Mouse (Mus musculus) MEL (cell line): ENCODE data around the gene Krt78. TPM values are rescaled to one million over a fixed set of nuclear protein-coding genes. Genes with fewer than 3 reads are reported as not detected.

Source experiments
- DNase-seq: peaks from one replicate; pipeline ENCODE4 v3.0.0; 2011; ENCODE audit warnings: low read depth, low spot score
- H3K27ac ChIP-seq: 2 replicates; pipeline ENCODE4 v1.5.1; 2012; ENCODE audit warnings: low read depth, mild to moderate bottlenecking, control low read depth, low read length, moderate library complexity; ENCODE audit not compliant: control insufficient read depth
- H3K27me3 ChIP-seq, 2 experiments: fragments of 150-350 bp in 1 of 2; sonication (generic) in 1 of 2; 2 replicates each; pipeline ENCODE4 v1.6.1; 2012; ENCODE audit warnings: low read length in 2 of 2, mild to moderate bottlenecking in 2 of 2, improper control_type of control experiment in 1 of 2, moderate library complexity in 1 of 2; ENCODE audit not compliant: insufficient read depth in 2 of 2, control insufficient read depth in 1 of 2
- H3K36me3 ChIP-seq, 2 experiments: 2 replicates each; pipeline ENCODE4 v1.6.1; 2012 to 2014; ENCODE audit warnings: low read length in 2 of 2, improper control_type of control experiment in 1 of 2, inconsistent platforms in 1 of 2, mild to moderate bottlenecking in 1 of 2; ENCODE audit not compliant: insufficient read depth in 2 of 2, control insufficient read depth in 1 of 2
- H3K4me1 ChIP-seq, 2 experiments: fragments of 150-350 bp in 1 of 2; sonication (generic) in 1 of 2; 2 replicates each; pipeline ENCODE4 v1.6.1; 2012; ENCODE audit warnings: low read length in 2 of 2, improper control_type of control experiment in 1 of 2, mild to moderate bottlenecking in 1 of 2; ENCODE audit not compliant: insufficient read depth in 2 of 2, control insufficient read depth in 1 of 2
- H3K4me3 ChIP-seq, 2 experiments: fragments of 150-350 bp in 1 of 2; sonication (generic) in 1 of 2; 2 replicates each; pipeline ENCODE4 v1.5.1; 2012; ENCODE audit warnings: low read depth in 2 of 2, low read length in 2 of 2, mild to moderate bottlenecking in 2 of 2, moderate library complexity in 2 of 2, control low read depth in 1 of 2, improper control_type of control experiment in 1 of 2; ENCODE audit not compliant: control insufficient read depth in 1 of 2, insufficient read depth in 1 of 2
- H3K79me2 ChIP-seq: 2 replicates; pipeline ENCODE4 v1.6.1; 2012; ENCODE audit warnings: mild to moderate bottlenecking, low read length, moderate library complexity; ENCODE audit not compliant: control insufficient read depth, poor library complexity, insufficient read depth
- H3K9ac ChIP-seq: 2 replicates; pipeline ENCODE4 v1.6.1; 2012; ENCODE audit warnings: low read depth, mild to moderate bottlenecking, control low read depth, low read length, moderate library complexity; ENCODE audit not compliant: control insufficient read depth, poor library complexity, severe bottlenecking
- H3K9me3 ChIP-seq: fragments of 150-350 bp; sonication (generic); replicated peaks from 2 replicates; pipeline ENCODE4 v1.6.1; 2012; ENCODE audit warnings: mild to moderate bottlenecking, low read length, improper control_type of control experiment, moderate library complexity; ENCODE audit not compliant: insufficient read depth
- CHD1 ChIP-seq: IDR thresholded peaks from 2 replicates; pipeline ENCODE4 v1.6.1; 2012; ENCODE audit warnings: low read depth, mild to moderate bottlenecking, inconsistent platforms, low read length, improper control_type of control experiment
- CHD2 ChIP-seq: IDR thresholded peaks from 2 replicates; pipeline ENCODE4 v1.6.1; 2011; ENCODE audit warnings: low read length, improper control_type of control experiment
- E2F4 ChIP-seq: IDR thresholded peaks from 2 replicates; pipeline ENCODE4 v1.6.1; 2011; ENCODE audit warnings: low read depth, low read length, improper control_type of control experiment, borderline replicate concordance
- ELF1 ChIP-seq: IDR thresholded peaks from 2 replicates; pipeline ENCODE4 v1.6.1; 2014; ENCODE audit warnings: low read depth, mild to moderate bottlenecking, inconsistent platforms, low read length, improper control_type of control experiment, moderate library complexity
- EP300 ChIP-seq, 2 experiments: IDR thresholded peaks; 2 replicates each; pipeline ENCODE4 v1.6.1; 2011; ENCODE audit warnings: improper control_type of control experiment in 2 of 2, low read length in 2 of 2, low read depth in 1 of 2, mild to moderate bottlenecking in 1 of 2
- GABPA ChIP-seq: IDR thresholded peaks from 2 replicates; pipeline ENCODE4 v1.6.1; 2012; ENCODE audit warnings: low read depth, mild to moderate bottlenecking, inconsistent platforms, low read length, improper control_type of control experiment, moderate library complexity
- HCFC1 ChIP-seq: IDR thresholded peaks from 2 replicates; pipeline ENCODE4 v1.6.1; 2012; ENCODE audit warnings: low read depth, mild to moderate bottlenecking, inconsistent platforms, low read length, improper control_type of control experiment, moderate library complexity
- KAT2A ChIP-seq: conservative IDR thresholded peaks from 2 replicates; pipeline ENCODE4 v1.6.1; 2012; ENCODE audit warnings: low read depth, low read length, improper control_type of control experiment, inconsistent platforms
- MAX ChIP-seq: IDR thresholded peaks from 2 replicates; pipeline ENCODE4 v1.6.1; 2011; ENCODE audit warnings: low read length, improper control_type of control experiment
- MAZ ChIP-seq: IDR thresholded peaks from 2 replicates; pipeline ENCODE4 v1.6.1; 2012; ENCODE audit warnings: low read depth, mild to moderate bottlenecking, inconsistent platforms, low read length, improper control_type of control experiment
- MEF2A ChIP-seq: IDR thresholded peaks from 2 replicates; pipeline ENCODE4 v1.6.1; 2014; ENCODE audit warnings: low read depth, mild to moderate bottlenecking, inconsistent platforms, low read length, improper control_type of control experiment; ENCODE audit not compliant: poor library complexity, insufficient replicate concordance, severe bottlenecking; ENCODE audit errors: extremely low read depth
- MYB ChIP-seq: IDR thresholded peaks from 2 replicates; pipeline ENCODE4 v1.6.1; 2011; ENCODE audit warnings: mild to moderate bottlenecking, low read depth, low read length, improper control_type of control experiment
- MYC ChIP-seq: IDR thresholded peaks from 2 replicates; pipeline ENCODE4 v1.6.1; 2011; ENCODE audit warnings: low read depth, mild to moderate bottlenecking, low read length, improper control_type of control experiment, moderate library complexity
- NELFE ChIP-seq: IDR thresholded peaks from 2 replicates; pipeline ENCODE4 v1.6.1; 2011; ENCODE audit warnings: low read depth, low read length, improper control_type of control experiment
- NRF1 ChIP-seq: IDR thresholded peaks from 2 replicates; pipeline ENCODE4 v1.6.1; 2014; ENCODE audit warnings: low read depth, mild to moderate bottlenecking, inconsistent platforms, low read length, improper control_type of control experiment, moderate library complexity; ENCODE audit not compliant: poor library complexity, insufficient read depth, severe bottlenecking
- POLR2A ChIP-seq, 2 experiments: IDR thresholded peaks; 2 replicates each; pipeline ENCODE4 v1.6.1; 2011 to 2012; ENCODE audit warnings: low read length in 2 of 2, mild to moderate bottlenecking in 2 of 2, control low read depth in 1 of 2, improper control_type of control experiment in 1 of 2, low read depth in 1 of 2, moderate library complexity in 1 of 2; ENCODE audit not compliant: control insufficient read depth in 1 of 2, insufficient read depth in 1 of 2, poor library complexity in 1 of 2
- POLR2AphosphoS5 ChIP-seq: IDR thresholded peaks from 2 replicates; pipeline ENCODE4 v1.6.1; 2012; ENCODE audit warnings: low read depth, borderline replicate concordance, mild to moderate bottlenecking, inconsistent platforms, low read length, moderate library complexity, mixed read lengths
- SIN3A ChIP-seq: IDR thresholded peaks from 2 replicates; pipeline ENCODE4 v1.6.1; 2012; ENCODE audit warnings: low read length, improper control_type of control experiment, inconsistent platforms
- SMC3 ChIP-seq: IDR thresholded peaks from 2 replicates; pipeline ENCODE4 v1.6.1; 2011; ENCODE audit warnings: low read depth, low read length, improper control_type of control experiment
- TAL1 ChIP-seq: IDR thresholded peaks from 2 replicates; pipeline ENCODE4 v1.6.1; 2012; ENCODE audit warnings: mild to moderate bottlenecking, inconsistent platforms, low read length, moderate library complexity, mixed read lengths
- TBP ChIP-seq: IDR thresholded peaks from 2 replicates; pipeline ENCODE4 v1.8.0; 2011; ENCODE audit warnings: low read depth, low read length, improper control_type of control experiment
- TCF12 ChIP-seq: IDR thresholded peaks from 2 replicates; pipeline ENCODE4 v1.6.1; 2014; ENCODE audit warnings: low read depth, mild to moderate bottlenecking, inconsistent platforms, low read length, improper control_type of control experiment, moderate library complexity
- USF2 ChIP-seq, 2 experiments: IDR thresholded peaks; 2 replicates each; pipeline ENCODE4 v1.6.1; 2011 to 2012; ENCODE audit warnings: improper control_type of control experiment in 2 of 2, low read length in 2 of 2, borderline replicate concordance in 1 of 2, inconsistent platforms in 1 of 2, low read depth in 1 of 2, mild to moderate bottlenecking in 1 of 2; ENCODE audit not compliant: insufficient read depth in 1 of 2
- ZC3H11A ChIP-seq: IDR thresholded peaks from 2 replicates; pipeline ENCODE4 v1.6.1; 2012; ENCODE audit warnings: low read depth, mild to moderate bottlenecking, inconsistent platforms, low read length, improper control_type of control experiment
- ZKSCAN1 ChIP-seq: IDR thresholded peaks from 2 replicates; pipeline ENCODE4 v1.6.1; 2012; ENCODE audit warnings: low read depth, mild to moderate bottlenecking, inconsistent platforms, low read length, improper control_type of control experiment, moderate library complexity
- ZMIZ1 ChIP-seq: IDR thresholded peaks from 2 replicates; pipeline ENCODE4 v1.6.1; 2012; ENCODE audit warnings: low read depth, mild to moderate bottlenecking, inconsistent platforms, low read length, improper control_type of control experiment, moderate library complexity
- ZNF384 ChIP-seq: IDR thresholded peaks from 2 replicates; pipeline ENCODE4 v1.6.1; 2012; ENCODE audit warnings: low read depth, mild to moderate bottlenecking, inconsistent platforms, low read length, improper control_type of control experiment
- polyA plus RNA-seq, 2 experiments: library from polyadenylated mRNA; stranded (reverse) in 1 of 2; unstranded in 1 of 2; fragments of >175 nt in 1 of 2; fragments of >200 nt in 1 of 2; gene quantifications; 2 replicates each; pipeline versions ENCODE4 v1.2.1 to v1.2.4; 2012; ENCODE audit warnings: low replicate concordance in 2 of 2, low read depth in 1 of 2; ENCODE audit not compliant: insufficient read length in 2 of 2, insufficient read depth in 1 of 2, missing spikeins in 1 of 2
- total RNA-seq: library from RNA; depleted of rRNA; stranded (reverse); fragments of 300-350 nt; gene quantifications from 2 replicates; pipeline ENCODE4 v1.2.3, GENCODE M21; 2012

Gene Krt78
- total and polyA plus RNA-seq, 3 experiments, result 0.08 to 0.17 TPM; not detected in 1

- TF ChIP-seq E2F4 (no peak), SMC3 (no peak), ZC3H11A (no peak), NELFE (peak; percentile 57), MAZ (peak; percentile 96), TBP (0 out of 2 replicates have a peak, but pooled peaks have one; percentile 5), MEF2A (no peak), MYB (peak; percentile 63)
- TF ChIP-seq, all 39 proteins: peak for 17
These were observed 23.1 kb upstream of the Krt78 start (continued) for GRCm38 (mm10) chr15:101977043-101977726.

GRCm38 (mm10) chr15:101976641-101977040 lies 22.6 kb upstream of the Krt78 start:
- Histone ChIP-seq H3K79me2 (no peaks in the 10 kb centered on the region; the same call in 1 of the 2 replicates), H3K4me3 (peak overlapping the region; percentile 60 to 78), H3K9ac (peak overlapping the region; percentile 83), H3K9me3 (no peaks in the 10 kb centered on the region), H3K27me3 (no peaks in the 10 kb centered on the region), H3K27ac (peak overlapping the region; percentile 66), H3K36me3 (peaks cover 0 to 37% of the 10 kb centered on the region in 2 experiments; a peak in 2 of 4 replicates), H3K4me1 (peaks cover 17 to 42% of the 10 kb centered on the region in 2 experiments)
- TF ChIP-seq SIN3A, result 0 out of 2 replicates have a peak, but pooled peaks have one; percentile 12
- no peak for TF ChIP-seq ZMIZ1
- TF ChIP-seq MAX, result 0 out of 2 replicates have a peak, but pooled peaks have one; percentile 34
- TF ChIP-seq TCF12, result 0 out of 2 replicates have a peak, but pooled peaks have one; percentile 23
- peak in 1 of 2 experiments; percentile 6; a peak in 1 of 4 replicates for TF ChIP-seq EP300 (IDR thresholded peaks at IDR 0.05; ENCODE audit: low read depth in 1 of 2, low read length in 2 of 2)
- TF ChIP-seq ZC3H11A, result no peak
- no peak for TF ChIP-seq MEF2A
- DNase-seq, result no peak

GRCm38 (mm10) chr15:101976023-101976422 lies 21.9 kb upstream of the Krt78 start:
- H3K4me3 ChIP-seq, result no peak overlapping the region
- peaks cover 17 to 42% of the 10 kb centered on the region in 2 experiments for H3K4me1 ChIP-seq
- no peaks in the 10 kb centered on the region; the same call in 1 of the 2 replicates for H3K79me2 ChIP-seq
- peak overlapping the region; percentile 66 for H3K27ac ChIP-seq
- H3K36me3 ChIP-seq, result peaks cover 0 to 37% of the 10 kb centered on the region in 2 experiments; a peak in 2 of 4 replicates
- no peaks in the 10 kb centered on the region for H3K9me3 ChIP-seq
- no peaks in the 10 kb centered on the region for H3K27me3 ChIP-seq
- DNase-seq, result peak; percentile 84
- H3K9ac ChIP-seq, result peak overlapping the region; percentile 83
- TF ChIP-seq TAL1, result no peak
- TF ChIP-seq KAT2A, result no peak
- TF ChIP-seq ZC3H11A, result no peak
- no peak for TF ChIP-seq GABPA
- no peak for TF ChIP-seq POLR2A (IDR thresholded peaks at IDR 0.05; ENCODE audit: control insufficient read depth in 1 of 2, insufficient read depth in 1 of 2, low read depth in 1 of 2, low read length in 2 of 2, poor library complexity in 1 of 2)
- no peak for TF ChIP-seq TBP
- TF ChIP-seq ZNF384, result no peak
- no peak for TF ChIP-seq CHD1
- 0 out of 2 replicates have a peak, but pooled peaks have one; percentile 13 for TF ChIP-seq MAX
- no peak for TF ChIP-seq POLR2AphosphoS5
- no peak for TF ChIP-seq ZMIZ1
- no peak for TF ChIP-seq ZKSCAN1
- 0 out of 2 replicates have a peak, but pooled peaks have one; percentile 18 for TF ChIP-seq MYC
- no peak for TF ChIP-seq ELF1
- TF ChIP-seq USF2 (IDR thresholded peaks at IDR 0.05; ENCODE audit: borderline replicate concordance in 1 of 2, insufficient read depth in 1 of 2, low read depth in 1 of 2, low read length in 2 of 2), result no peak
- no peak for TF ChIP-seq NRF1
- no peak for TF ChIP-seq HCFC1
- no peak for TF ChIP-seq CHD2
- peak; percentile 52; the same call in 1 of the 2 replicates for TF ChIP-seq SIN3A
